Mouse (Mus musculus): ENCODE data around the gene Neu4. TPM values are rescaled to one million over a fixed set of nuclear protein-coding genes. Genes with fewer than 3 reads are reported as not detected.
"Not testable (repeated sequence)": the region's sequence is repeated elsewhere in the genome, so short reads cannot be mapped to it uniquely, and the experiment has no call there.

Gene Neu4
- total RNA-seq (2017): not detected in 2 replicates

GRCm38 (mm10) chr1:94020151-94020550 is at the start of gene Neu4:
TSS of gene Neu4 (plus strand) at chr1:94020451.
- ATAC-seq (ENCODE audit: extremely low read depth, insufficient number of reproducible peaks, low FRiP score, poor library complexity, severe bottlenecking): no peak

- ATAC-seq (ENCODE audit: extremely low read depth, insufficient number of reproducible peaks, low FRiP score, poor library complexity, severe bottlenecking): not testable (repeated sequence)
These were observed 49.5 kb upstream of the Neu4 start for GRCm38 (mm10) chr1:93970797-93971196.

- not testable (repeated sequence) for ATAC-seq (ENCODE audit: extremely low read depth, insufficient number of reproducible peaks, low FRiP score, poor library complexity, severe bottlenecking)
These were observed 44.5 kb upstream of the Neu4 start for GRCm38 (mm10) chr1:93975764-93976163.

GRCm38 (mm10) chr1:93978287-93978686 is 42.0 kb upstream of the Neu4 start:
- peak; percentile 53 for ATAC-seq (ENCODE audit: extremely low read depth, insufficient number of reproducible peaks, low FRiP score, poor library complexity, severe bottlenecking)

GRCm38 (mm10) chr1:93980932-93981331 is 39.3 kb upstream of the Neu4 start:
- ATAC-seq (ENCODE audit: extremely low read depth, insufficient number of reproducible peaks, low FRiP score, poor library complexity, severe bottlenecking): not testable (repeated sequence)

- no peak for ATAC-seq (ENCODE audit: extremely low read depth, insufficient number of reproducible peaks, low FRiP score, poor library complexity, severe bottlenecking)
These were observed 34.1 kb upstream of the Neu4 start for GRCm38 (mm10) chr1:93986167-93986566.

GRCm38 (mm10) chr1:93988786-93989185 is 31.5 kb upstream of the Neu4 start:
- no peak for ATAC-seq (ENCODE audit: extremely low read depth, insufficient number of reproducible peaks, low FRiP score, poor library complexity, severe bottlenecking)

- not testable (repeated sequence) for ATAC-seq (ENCODE audit: extremely low read depth, insufficient number of reproducible peaks, low FRiP score, poor library complexity, severe bottlenecking)
These were observed 30.0 kb upstream of the Neu4 start, which contains the start of gene Gal3st2c for GRCm38 (mm10) chr1:93990209-93990608. TSS of gene Gal3st2c (plus strand) at chr1:93990509.

- not testable (repeated sequence) for ATAC-seq (ENCODE audit: extremely low read depth, insufficient number of reproducible peaks, low FRiP score, poor library complexity, severe bottlenecking)
These were observed 29.2 kb upstream of the Neu4 start for GRCm38 (mm10) chr1:93991068-93991467.

GRCm38 (mm10) chr1:93991491-93991890 is 28.8 kb upstream of the Neu4 start:
- ATAC-seq (ENCODE audit: extremely low read depth, insufficient number of reproducible peaks, low FRiP score, poor library complexity, severe bottlenecking): not testable (repeated sequence)

- ATAC-seq (ENCODE audit: extremely low read depth, insufficient number of reproducible peaks, low FRiP score, poor library complexity, severe bottlenecking): no peak
These were observed 19.2 kb upstream of the Neu4 start for GRCm38 (mm10) chr1:94001023-94001422.

- ATAC-seq (ENCODE audit: extremely low read depth, insufficient number of reproducible peaks, low FRiP score, poor library complexity, severe bottlenecking): not testable (repeated sequence)
These were observed 14.2 kb upstream of the Neu4 start for GRCm38 (mm10) chr1:94005954-94006506.

GRCm38 (mm10) chr1:94008826-94009225 is 11.4 kb upstream of the Neu4 start:
- not testable (repeated sequence) for ATAC-seq (ENCODE audit: extremely low read depth, insufficient number of reproducible peaks, low FRiP score, poor library complexity, severe bottlenecking)

- no peak for ATAC-seq (ENCODE audit: extremely low read depth, insufficient number of reproducible peaks, low FRiP score, poor library complexity, severe bottlenecking)
These were observed 8.6 kb upstream of the Neu4 start for GRCm38 (mm10) chr1:94011643-94012042.

- ATAC-seq (ENCODE audit: extremely low read depth, insufficient number of reproducible peaks, low FRiP score, poor library complexity, severe bottlenecking): no peak
These were observed 7.4 kb downstream of the Neu4 start for GRCm38 (mm10) chr1:94027506-94028108.

GRCm38 (mm10) chr1:94028741-94029140 is 8.5 kb downstream of the Neu4 start:
- no peak for ATAC-seq (ENCODE audit: extremely low read depth, insufficient number of reproducible peaks, low FRiP score, poor library complexity, severe bottlenecking)

- no peak for ATAC-seq (ENCODE audit: extremely low read depth, insufficient number of reproducible peaks, low FRiP score, poor library complexity, severe bottlenecking)
These were observed 12.9 kb downstream of the Neu4 start for GRCm38 (mm10) chr1:94033075-94033602.

GRCm38 (mm10) chr1:94034984-94035743 is 14.9 kb downstream of the Neu4 start:
- peak; percentile 77 for ATAC-seq (ENCODE audit: extremely low read depth, insufficient number of reproducible peaks, low FRiP score, poor library complexity, severe bottlenecking)

GRCm38 (mm10) chr1:94040391-94040790 is 20.1 kb downstream of the Neu4 start:
- no peak for ATAC-seq (ENCODE audit: extremely low read depth, insufficient number of reproducible peaks, low FRiP score, poor library complexity, severe bottlenecking)

GRCm38 (mm10) chr1:94045559-94045958 is 25.3 kb downstream of the Neu4 start:
- ATAC-seq (ENCODE audit: extremely low read depth, insufficient number of reproducible peaks, low FRiP score, poor library complexity, severe bottlenecking): no peak
